Mouse (Mus musculus): Measurements from ENCODE around the gene Rrbp1. TPM values are rescaled to one million over a fixed set of nuclear protein-coding genes. Genes with fewer than 3 reads are reported as not detected.

Rrbp1 gene
- 45.4 and 54.6 TPM in 2 replicates for total RNA-seq (2015; ENCODE audit: low replicate concordance)
- 30.5 and 41.1 TPM in 2 replicates for total RNA-seq (2017; ENCODE audit: low replicate concordance)

- peak; percentile 96 for ATAC-seq (replicated peaks; ENCODE audit: low FRiP score, poor library complexity, severe bottlenecking)
These were observed at the start of gene Rrbp1 for GRCm38 (mm10) chr2:144011080-144011551. TSS of gene Rrbp1 (minus strand) at chr2:144011263.

GRCm38 (mm10) chr2:144057735-144058134 is 46.7 kb upstream of the Rrbp1 start:
- no peak for ATAC-seq (replicated peaks; ENCODE audit: low FRiP score, poor library complexity, severe bottlenecking)

GRCm38 (mm10) chr2:144052410-144053065 is 41.5 kb upstream of the Rrbp1 start:
- ATAC-seq (replicated peaks; ENCODE audit: low FRiP score, poor library complexity, severe bottlenecking) = no peak

GRCm38 (mm10) chr2:144050861-144051260 is 39.8 kb upstream of the Rrbp1 start:
- ATAC-seq (replicated peaks; ENCODE audit: low FRiP score, poor library complexity, severe bottlenecking) = no peak

GRCm38 (mm10) chr2:144050146-144050680 is 39.1 kb upstream of the Rrbp1 start:
- ATAC-seq (replicated peaks; ENCODE audit: low FRiP score, poor library complexity, severe bottlenecking) = no peak

GRCm38 (mm10) chr2:144046916-144047315 is 35.9 kb upstream of the Rrbp1 start:
- ATAC-seq (replicated peaks; ENCODE audit: low FRiP score, poor library complexity, severe bottlenecking) = no peak

GRCm38 (mm10) chr2:144045756-144046560 is 34.9 kb upstream of the Rrbp1 start:
- no peak for ATAC-seq (replicated peaks; ENCODE audit: low FRiP score, poor library complexity, severe bottlenecking)

- no peak for ATAC-seq (replicated peaks; ENCODE audit: low FRiP score, poor library complexity, severe bottlenecking)
These were observed 33.7 kb upstream of the Rrbp1 start for GRCm38 (mm10) chr2:144044726-144045125.

- ATAC-seq (replicated peaks; ENCODE audit: low FRiP score, poor library complexity, severe bottlenecking) = no peak
These were observed 21.6 kb upstream of the Rrbp1 start, which contains the start of gene Banf2 for GRCm38 (mm10) chr2:144032664-144033063. TSS of gene Banf2 (plus strand) at chr2:144033059.

- ATAC-seq (replicated peaks; ENCODE audit: low FRiP score, poor library complexity, severe bottlenecking) = no peak
These were observed 19.7 kb upstream of the Rrbp1 start for GRCm38 (mm10) chr2:144030791-144031190.

- no peak for ATAC-seq (replicated peaks; ENCODE audit: low FRiP score, poor library complexity, severe bottlenecking)
These were observed 15.4 kb upstream of the Rrbp1 start for GRCm38 (mm10) chr2:144026456-144026855.

GRCm38 (mm10) chr2:144025361-144025760 is 14.3 kb upstream of the Rrbp1 start:
- no peak for ATAC-seq (replicated peaks; ENCODE audit: low FRiP score, poor library complexity, severe bottlenecking)

- ATAC-seq (replicated peaks; ENCODE audit: low FRiP score, poor library complexity, severe bottlenecking) = no peak
These were observed 11.4 kb upstream of the Rrbp1 start for GRCm38 (mm10) chr2:144022441-144022840.

- ATAC-seq (replicated peaks; ENCODE audit: low FRiP score, poor library complexity, severe bottlenecking) = no peak
These were observed 8.9 kb upstream of the Rrbp1 start for GRCm38 (mm10) chr2:144019971-144020370.

GRCm38 (mm10) chr2:144015861-144016260 is 4.8 kb upstream of the Rrbp1 start:
- ATAC-seq (replicated peaks; ENCODE audit: low FRiP score, poor library complexity, severe bottlenecking) = no peak

- ATAC-seq (replicated peaks; ENCODE audit: low FRiP score, poor library complexity, severe bottlenecking) = no peak
These were observed 3.4 kb upstream of the Rrbp1 start for GRCm38 (mm10) chr2:144014481-144014880.

GRCm38 (mm10) chr2:144014051-144014450 is 3.0 kb upstream of the Rrbp1 start:
- no peak for ATAC-seq (replicated peaks; ENCODE audit: low FRiP score, poor library complexity, severe bottlenecking)

- ATAC-seq (replicated peaks; ENCODE audit: low FRiP score, poor library complexity, severe bottlenecking) = peak; percentile 69
These were observed 600 bp downstream of the Rrbp1 start for GRCm38 (mm10) chr2:144010282-144011044.

- no peak for ATAC-seq (replicated peaks; ENCODE audit: low FRiP score, poor library complexity, severe bottlenecking)
These were observed 1.3 kb downstream of the Rrbp1 start for GRCm38 (mm10) chr2:144009551-144010281.
